Mouse (Mus musculus) lung, adult 18-20 months (tissue): ENCODE results near the gene Gm49510.

Experiments used
- DNase-seq, 2 experiments: peaks; one replicate each; pipeline ENCODE4 v3.0.0; 2022; ENCODE audit warnings: mixed read lengths in 2 of 2

Gm49510 gene

GRCm38 (mm10) chr15:78899409-78899739 is at the start of gene Gm49510:
Gm49510 (plus strand) TSS chr15:78899667.
- DNase-seq: no peak

- peak in 1 of 2 experiments; percentile 48 for DNase-seq
Measured at GRCm38 (mm10) chr15:78850059-78850824, 49.2 kb upstream of the Gm49510 start.

DNA sequence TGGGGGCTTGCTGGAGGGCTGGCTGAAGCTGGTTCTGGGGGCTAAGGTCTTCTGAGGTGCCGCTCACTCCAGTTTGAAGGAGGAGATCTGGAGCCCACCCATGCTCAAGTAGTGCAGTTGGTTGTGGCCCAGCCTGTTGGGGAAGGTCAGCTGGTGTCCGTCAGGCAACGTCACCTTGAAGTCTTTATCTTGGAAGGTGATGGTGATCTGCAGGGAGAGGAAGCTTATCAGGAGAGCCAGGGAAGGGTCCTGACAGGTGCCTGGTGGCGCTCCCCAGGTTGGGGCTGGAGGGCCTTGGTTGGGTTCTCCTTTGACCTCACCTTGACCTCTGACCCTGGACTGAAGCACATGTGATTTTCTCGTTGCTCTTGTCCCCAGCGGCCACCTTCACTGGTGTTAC is 48.5 kb upstream of the Gm49510 start:
- no peak for DNase-seq

DNA sequence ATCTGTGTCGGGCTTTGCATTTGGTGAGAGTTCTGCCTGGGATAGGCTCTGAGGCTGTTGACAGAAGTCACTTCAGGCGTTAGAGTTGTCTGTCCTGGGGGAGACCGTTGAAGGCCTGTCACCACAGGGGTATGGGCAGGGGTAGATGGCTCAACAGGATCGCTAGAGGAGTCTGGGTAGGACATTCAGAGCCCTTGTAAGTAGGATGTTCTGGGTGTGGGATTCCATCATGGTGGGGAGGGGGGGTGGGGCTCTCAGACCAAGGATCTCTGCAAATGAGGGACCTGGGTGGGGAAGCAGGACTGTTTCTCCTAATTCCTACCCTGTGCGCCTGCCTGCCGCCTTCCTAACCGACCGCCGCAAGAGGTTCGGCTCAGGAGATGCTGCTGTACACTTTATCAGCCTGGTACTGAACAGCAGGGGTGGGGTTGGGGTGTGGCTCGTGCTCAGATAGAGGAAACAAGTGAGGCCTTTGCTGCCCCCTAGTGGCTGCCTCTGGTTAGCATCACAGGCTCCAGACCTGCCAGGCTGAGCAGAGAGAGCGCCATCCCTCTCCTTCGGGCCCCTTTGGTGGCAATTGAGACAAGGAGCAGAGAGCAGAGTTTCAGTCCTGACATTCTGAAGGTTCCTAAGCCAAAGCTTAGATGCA is 47.8 kb upstream of the Gm49510 start:
- DNase-seq: peak; percentile 90 to 94

GRCm38 (mm10) chr15:78855303-78855965 is 44.0 kb upstream of the Gm49510 start, which contains the start of gene Lgals2:
Lgals2 (minus strand) TSS chr15:78855529.
- no peak for DNase-seq

DNA sequence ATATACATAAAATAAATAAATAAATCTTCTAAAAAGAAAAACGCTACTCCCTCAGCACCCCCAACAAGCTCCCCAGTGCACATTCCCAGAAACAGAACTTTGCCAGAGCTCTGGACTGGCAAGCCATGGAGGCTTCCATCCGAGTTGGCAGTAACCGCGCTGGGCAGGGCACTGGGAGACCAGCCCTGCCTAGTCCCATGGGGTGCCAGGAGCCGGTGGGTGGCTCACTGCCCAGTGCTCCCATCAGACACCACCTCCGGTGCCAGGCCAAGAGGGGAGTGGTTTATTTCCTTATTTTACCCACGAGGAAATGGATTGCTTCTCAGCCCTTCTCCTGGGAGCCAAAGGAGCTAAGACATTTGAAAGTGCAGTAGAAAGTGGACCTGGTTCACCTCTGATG is 42.5 kb upstream of the Gm49510 start:
- DNase-seq: peak; percentile 77 to 82

DNA sequence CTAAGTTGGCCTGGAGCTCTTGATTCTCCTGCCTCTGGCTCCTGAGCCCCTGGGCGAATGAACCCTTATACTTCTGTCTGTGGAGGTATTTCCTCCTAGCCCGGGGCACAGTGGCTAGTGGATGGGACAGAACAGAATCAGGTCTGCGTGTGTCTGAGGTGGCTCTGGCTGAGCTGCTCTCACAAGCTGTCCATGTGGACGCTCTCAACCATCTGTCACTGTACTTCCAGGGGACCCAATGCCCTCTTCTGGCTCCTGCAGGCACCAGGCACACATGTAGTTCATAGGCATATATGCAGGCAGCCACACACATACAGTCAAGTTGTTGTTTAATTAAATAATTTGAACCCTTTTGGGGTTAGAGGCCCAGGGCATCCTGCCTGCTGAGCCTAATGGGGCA is 40.2 kb upstream of the Gm49510 start:
- no peak for DNase-seq

- no peak for DNase-seq
Measured at GRCm38 (mm10) chr15:78859714-78860113, 39.8 kb upstream of the Gm49510 start.

DNA sequence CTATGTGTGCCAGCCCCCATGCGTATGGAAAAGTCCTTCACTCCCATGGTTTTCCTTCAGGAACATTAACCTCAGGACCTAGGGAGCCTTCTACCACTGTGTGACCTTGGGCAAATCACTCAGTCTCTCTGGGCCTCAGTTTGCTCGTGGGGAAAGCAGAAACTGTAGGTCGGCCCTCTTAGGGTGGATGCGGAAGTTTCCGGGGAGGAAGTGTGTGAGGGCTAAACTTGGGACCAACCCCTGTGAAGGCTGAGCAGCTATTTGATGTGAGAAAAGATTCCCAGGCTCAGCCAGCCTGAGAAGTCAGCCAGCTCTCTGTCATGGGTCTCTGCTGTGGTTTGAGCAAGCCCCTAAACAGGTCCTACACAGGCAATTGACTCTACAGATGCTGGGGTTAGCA is 37.2 kb upstream of the Gm49510 start:
- DNase-seq: no peak

- no peak for DNase-seq
Measured at GRCm38 (mm10) chr15:78863154-78863553, 36.3 kb upstream of the Gm49510 start.

DNA sequence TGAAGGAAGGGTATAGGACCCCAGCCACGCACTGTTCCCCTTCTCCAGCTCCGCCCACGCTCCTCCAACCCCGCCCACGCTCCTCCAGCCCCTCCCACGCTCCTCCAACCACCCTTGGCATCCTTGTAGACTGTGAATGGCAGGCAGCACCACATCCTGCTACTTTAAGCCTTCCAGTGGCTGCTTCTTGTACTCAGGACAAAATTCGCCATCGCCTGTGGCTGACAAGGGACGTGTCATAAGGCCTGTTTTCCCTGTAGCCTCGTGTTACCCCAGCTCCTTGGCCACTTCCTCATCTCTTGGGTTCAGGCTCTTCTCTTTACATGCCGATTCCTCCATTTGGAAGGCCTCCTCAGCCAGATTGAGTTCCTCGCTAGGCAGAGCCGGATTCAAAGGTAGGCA is 35.6 kb upstream of the Gm49510 start:
- DNase-seq: peak; percentile 50 to 61

DNA sequence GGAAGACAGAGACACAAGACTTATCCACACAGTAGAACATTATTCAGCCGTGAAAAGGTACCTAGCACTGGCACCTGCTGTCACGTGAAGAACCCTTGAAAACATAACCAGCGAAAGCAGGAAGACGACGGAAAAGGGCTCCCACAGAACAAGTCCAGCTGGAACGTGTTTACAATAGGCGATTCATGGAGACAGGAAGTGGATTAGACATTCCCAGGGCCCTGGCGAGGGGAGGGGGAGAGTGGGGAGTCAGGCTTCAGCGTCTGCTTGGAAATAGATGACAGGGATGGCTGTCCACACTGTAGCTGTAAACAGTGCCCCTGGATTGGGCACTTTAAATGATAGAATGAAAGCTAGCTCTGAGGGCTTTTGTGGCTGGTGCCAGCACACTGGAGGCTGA is 31.1 kb upstream of the Gm49510 start:
- DNase-seq: peak; percentile 67 to 82

DNA sequence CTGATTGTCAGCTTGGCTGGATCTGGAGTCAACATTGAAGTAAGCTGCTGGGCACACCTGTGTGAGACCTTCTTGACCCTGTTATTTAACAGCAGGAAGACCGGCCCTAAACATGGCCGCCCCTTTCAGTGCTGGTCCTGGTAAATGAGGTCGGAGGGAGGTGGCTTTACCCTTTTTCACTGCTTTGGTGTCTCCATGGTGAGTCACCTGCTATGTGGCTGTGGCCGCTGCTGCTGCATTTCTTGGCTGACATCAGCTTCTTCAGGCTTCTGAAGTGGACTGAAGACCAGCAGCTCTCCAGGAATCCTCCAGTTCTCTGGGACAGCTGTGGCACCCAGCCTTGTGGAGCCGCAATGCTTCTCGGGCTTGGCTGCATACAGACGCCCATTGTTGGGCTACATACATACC is 30.6 kb upstream of the Gm49510 start:
- peak in 1 of 2 experiments; percentile 67 for DNase-seq

- peak in 1 of 2 experiments; percentile 61 for DNase-seq
Measured at GRCm38 (mm10) chr15:78869775-78870174, 29.7 kb upstream of the Gm49510 start.

GRCm38 (mm10) chr15:78872021-78872608 is 27.4 kb upstream of the Gm49510 start:
- no peak for DNase-seq

DNA sequence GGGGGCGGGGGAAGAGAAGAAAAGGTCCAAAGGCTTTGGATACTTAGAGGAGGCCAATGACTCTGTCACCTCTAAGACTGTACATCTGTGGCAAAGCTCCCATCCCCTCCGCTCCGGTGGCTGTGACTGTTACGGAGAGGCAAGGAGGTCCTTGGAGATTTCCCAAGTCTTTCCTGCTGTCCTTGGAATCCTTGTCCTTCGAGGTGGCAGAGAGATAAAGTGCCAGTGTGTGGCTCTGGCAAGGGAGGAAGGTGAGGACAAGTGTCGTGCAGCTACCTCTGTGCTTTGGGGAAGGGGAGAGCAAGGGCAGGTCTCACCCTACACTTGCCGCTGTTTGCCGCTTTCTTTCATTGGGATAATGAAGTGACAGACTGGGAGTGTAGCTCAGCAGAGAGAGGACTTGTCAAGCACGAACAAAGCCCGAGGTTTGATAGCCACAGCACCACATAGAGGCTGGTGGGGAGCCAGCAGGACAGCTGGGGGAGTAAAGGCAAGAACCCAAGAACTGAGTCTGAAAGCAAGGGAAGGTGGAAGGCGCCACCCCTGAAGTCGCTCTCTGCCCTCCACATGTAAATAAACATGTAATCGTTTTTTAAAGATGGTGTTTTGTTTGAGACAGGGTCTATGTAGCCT is 25.5 kb upstream of the Gm49510 start:
- DNase-seq: no peak

- no peak for DNase-seq
Measured at GRCm38 (mm10) chr15:78874989-78875388, 24.5 kb upstream of the Gm49510 start.

- no peak for DNase-seq
Measured at GRCm38 (mm10) chr15:78875537-78875936, 23.9 kb upstream of the Gm49510 start.

GRCm38 (mm10) chr15:78876258-78876696 is 23.2 kb upstream of the Gm49510 start:
- peak; percentile 91 to 95 for DNase-seq

- DNase-seq: peak; percentile 95 to 97
Measured at GRCm38 (mm10) chr15:78876991-78877809, 22.3 kb upstream of the Gm49510 start, which contains the start of gene Gga1. Gga1 (plus strand) TSS chr15:78877190.

- no peak for DNase-seq
Measured at GRCm38 (mm10) chr15:78877810-78878390, 21.6 kb upstream of the Gm49510 start.
